Mouse (Mus musculus) olfactory bulb, adult 2 months (tissue): ENCODE measurements at regions not wholly inside any gene's neighbourhood (a gene's known extent, or its start where the extent isn't known, plus 50 kb on each side); places are given as distances from the start of the nearest gene placed in this dataset.

Source experiments
- CTCF ChIP-seq: fragments of 200-500 bp; IDR thresholded peaks from 2 replicates; pipeline ENCODE4 v1.5.1; 2012; ENCODE audit warnings: low read depth, mild to moderate bottlenecking, low read length, moderate library complexity; ENCODE audit not compliant: insufficient read depth
- POLR2A ChIP-seq: fragments of 200-500 bp; IDR thresholded peaks from 2 replicates; pipeline ENCODE4 v1.6.1; 2012; ENCODE audit warnings: mild to moderate bottlenecking, low read depth, low read length, moderate library complexity; ENCODE audit not compliant: insufficient read depth

GRCm38 (mm10) chr15:6132216-6132615 lies 167.4 kb upstream of the Dab2 start:
- TF ChIP-seq POLR2A, result no peak
- TF ChIP-seq CTCF, result no peak
